Mouse (Mus musculus): ENCODE results near the gene Kank3. TPM values are rescaled to one million over a fixed set of nuclear protein-coding genes. Genes with fewer than 3 reads are reported as not detected.

The Kank3 gene
- total RNA-seq, 2 experiments from 2014 or later, result 37.9 to 38.2 TPM

DNA sequence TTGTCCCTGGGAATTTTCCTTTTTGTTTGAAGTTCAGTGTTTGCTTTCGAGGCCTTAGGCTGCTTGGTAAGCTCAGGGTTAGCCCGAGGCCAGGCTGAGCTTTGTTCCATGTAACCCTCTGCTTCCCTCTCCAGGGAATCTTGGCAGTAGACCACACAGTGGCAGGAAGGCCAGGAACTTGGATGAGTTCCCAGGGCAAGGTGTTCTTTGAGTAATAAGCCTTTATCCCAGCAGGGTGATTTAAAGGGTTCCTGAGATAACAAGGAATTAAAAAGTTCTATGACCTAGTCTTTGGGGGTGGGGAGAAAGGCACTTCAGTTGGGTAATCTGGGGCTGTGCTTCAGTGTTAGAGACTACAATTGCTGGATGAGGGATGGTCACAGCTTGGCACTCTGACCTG lies 18.6 kb downstream of the Kank3 start:
- intact Hi-C loops (cut with DNase I), result no loop called here
- DNase-seq (ENCODE audit: extremely low spot score in 1 of 2, low spot score in 2 of 2), result peak in 1 of 2 experiments; percentile 86

DNA sequence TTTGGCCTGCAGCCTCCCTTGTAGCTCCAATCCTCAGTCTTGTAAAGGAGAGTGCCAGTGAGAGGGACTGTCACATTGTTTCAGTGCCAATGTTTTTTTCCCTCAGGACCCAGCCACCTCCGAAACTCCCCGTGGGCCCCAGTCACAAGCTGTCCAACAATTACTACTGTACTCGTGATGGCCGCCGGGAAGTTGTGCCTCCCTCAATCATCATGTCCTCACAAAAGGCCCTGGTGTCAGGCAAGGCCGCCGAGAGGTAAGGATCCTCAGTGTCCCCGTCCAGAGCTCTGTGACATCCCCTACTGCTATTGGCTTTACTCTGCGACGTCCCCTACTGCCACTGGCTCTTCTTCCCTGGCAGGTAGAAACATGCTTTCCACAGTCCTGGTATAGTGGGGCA lies 19.2 kb downstream of the Kank3 start:
- intact Hi-C loops (cut with DNase I), result no loop called here
- peak in 1 of 2 experiments; percentile 34 for DNase-seq (ENCODE audit: extremely low spot score in 1 of 2, low spot score in 2 of 2)

DNA sequence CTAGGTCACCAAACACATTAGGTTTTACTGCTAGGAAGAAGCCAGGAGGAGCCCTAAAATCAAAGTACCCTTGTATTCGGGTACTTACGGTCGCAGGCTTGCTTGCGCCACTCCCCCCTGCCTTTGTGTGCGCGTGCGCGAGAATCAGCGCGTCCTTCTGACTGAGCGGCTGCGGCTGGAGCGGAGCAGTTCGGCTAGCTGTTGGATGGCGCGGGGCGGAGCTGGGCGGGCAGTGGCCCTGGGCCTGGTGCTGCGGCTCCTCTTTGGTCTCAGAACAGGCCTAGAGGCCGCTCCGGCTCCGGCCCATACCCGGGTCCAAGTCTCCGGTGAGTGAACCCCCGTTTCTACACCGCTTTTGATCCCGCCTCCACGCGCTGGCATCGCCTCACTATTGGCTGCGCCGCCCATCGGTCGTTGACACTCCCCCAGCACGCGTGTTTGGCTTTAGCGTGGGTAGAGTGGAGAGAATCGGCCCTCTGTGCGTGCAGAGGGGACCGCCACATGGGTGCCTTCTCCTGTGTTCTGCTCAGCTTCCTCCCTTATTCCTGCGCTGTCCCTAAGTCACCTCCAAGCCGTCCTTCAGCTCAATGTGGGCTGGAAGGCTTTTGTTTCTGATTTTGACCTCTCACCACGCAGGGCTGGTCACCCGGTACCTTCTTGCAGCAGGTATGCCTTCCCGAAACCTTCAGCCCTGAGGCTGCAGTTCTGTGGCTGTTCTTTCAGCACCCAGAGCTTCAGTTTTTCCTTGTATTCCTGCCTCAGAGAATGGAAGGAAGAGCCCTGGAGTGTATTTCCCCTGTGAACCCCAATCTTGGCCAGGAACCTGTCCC lies 32.9 kb downstream of the Kank3 start, which contains the start of gene Cd320:
Gene Cd320, plus strand, starts transcription at position 126 of the 830 bp plus-strand sequence.
- DNase-seq (ENCODE audit: extremely low spot score in 1 of 2, low spot score in 2 of 2), result peak; percentile 86 to 94
- intact Hi-C loops (cut with DNase I), result no loop called here

DNA sequence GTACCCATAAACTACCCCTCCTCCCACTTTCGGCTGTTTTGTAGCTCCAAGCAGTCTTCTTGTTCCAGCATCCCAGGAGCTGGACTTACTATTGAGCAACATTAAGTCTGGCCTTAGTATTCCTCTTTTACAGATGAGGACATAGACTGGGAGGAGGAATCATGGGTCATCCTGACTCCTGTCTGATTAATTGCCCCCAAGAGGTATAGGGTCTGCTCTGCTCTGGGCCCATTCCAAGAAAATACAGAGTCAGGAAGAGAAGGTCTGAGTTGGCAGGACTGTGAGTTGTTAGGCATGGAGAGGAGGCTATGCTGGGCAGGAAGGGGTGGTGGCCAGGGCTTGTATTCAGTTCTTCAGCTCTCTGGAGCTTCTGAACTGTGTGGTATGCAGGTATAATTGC lies 33.9 kb downstream of the Kank3 start:
- intact Hi-C loops (cut with DNase I), result no loop called here

DNA sequence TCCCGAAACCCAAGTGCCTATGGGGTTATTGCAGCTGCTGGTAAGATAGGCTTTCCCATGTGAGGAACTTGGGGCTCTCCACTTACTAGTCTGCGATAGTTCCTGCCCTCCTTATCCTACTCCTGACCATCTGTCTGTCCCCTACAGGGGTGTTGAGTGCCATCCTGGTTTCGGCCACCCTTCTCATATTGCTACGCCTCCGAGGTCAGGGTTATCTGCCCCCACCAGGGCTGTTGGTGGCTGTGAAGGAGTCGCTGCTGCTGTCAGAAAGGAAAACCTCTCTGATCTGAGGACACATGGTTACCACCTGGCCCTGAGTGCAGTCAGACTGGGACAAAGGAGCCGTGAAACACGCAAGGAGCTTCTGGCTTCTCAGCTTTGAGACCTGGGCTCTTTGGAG lies 37.8 kb downstream of the Kank3 start:
- intact Hi-C loops (cut with DNase I), result no loop called here
- DNase-seq (ENCODE audit: extremely low spot score in 1 of 2, low spot score in 2 of 2), result no peak

More for the DNA sequence above, 33.9 kb downstream of the Kank3 start:
- DNase-seq (ENCODE audit: extremely low spot score in 1 of 2, low spot score in 2 of 2), result no peak

DNA sequence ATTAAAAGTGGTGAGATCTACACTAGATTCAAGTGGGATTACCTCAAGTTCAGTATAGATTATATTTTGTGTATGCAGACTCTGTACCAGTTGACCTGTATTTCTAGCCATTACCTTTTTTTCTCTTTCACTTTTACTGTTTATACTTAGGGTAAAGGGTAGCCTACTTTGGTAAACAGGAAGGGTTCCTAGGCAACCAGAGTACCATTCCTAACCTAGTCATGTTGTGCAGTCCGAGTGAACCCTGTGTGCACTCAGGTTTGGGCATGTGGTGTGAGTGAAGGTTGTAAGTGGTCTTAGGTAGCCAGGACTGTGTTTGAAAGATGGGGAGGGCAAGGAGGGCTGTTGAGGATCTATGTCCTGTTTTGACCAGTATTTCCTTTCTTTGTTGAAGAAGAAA lies 41.0 kb downstream of the Kank3 start:
- intact Hi-C loops (cut with DNase I), result no loop called here
- no peak for DNase-seq (ENCODE audit: extremely low spot score in 1 of 2, low spot score in 2 of 2)

DNA sequence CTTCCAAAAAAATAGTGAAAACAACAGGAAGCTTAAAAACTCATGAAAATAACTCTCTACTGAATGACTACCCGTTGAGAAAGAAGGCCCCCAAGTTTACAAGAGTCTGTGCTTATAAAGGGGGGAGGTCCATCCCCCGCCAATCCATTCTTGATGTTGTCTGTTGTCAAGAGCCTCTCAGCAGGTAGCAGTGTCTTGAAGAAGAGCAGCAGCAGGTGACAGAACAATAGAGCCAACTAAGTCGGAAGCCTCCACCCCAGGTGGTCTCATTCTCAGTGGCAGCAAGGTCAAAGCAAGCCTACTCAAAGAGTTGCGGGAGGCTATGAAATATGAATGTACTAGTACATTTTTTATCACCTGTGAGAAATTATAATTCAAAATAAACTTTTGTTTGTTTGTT lies 47.5 kb downstream of the Kank3 start:
- intact Hi-C loops (cut with DNase I), result no loop called here
- no peak for DNase-seq (ENCODE audit: extremely low spot score in 1 of 2, low spot score in 2 of 2)

DNA sequence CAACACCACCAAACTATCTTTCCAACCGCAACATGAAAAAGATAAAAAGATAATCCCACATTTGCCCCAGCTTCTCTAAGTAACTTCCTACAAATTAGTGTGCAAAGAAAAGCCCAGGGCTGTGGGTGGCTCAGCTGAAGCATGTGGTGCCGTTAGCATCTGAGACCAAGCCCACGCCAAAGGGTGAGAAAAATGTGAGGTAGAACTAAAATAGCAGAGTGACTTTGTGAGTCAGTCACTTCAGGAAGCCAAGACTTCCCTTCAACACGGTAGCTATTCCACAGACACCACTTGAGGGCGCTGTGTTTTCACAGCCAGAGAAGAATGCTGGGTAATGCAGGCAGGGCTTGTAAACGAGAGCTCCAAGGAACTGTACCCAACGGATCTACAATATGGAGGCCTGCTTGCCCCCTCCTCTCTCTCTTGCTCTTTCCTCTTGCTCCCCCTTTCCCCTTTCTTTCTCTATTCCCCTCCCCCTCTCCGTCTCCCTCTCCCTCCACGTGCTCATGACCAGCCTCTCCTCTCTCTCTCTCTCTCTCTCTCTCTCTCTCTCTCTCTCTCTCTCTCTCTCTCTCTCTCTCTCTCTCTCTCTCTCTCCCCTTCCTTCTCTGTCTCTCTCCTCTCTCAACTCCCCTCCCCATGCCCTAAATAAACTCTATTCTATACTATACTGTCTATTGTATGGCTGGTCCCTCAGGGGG lies 55.2 kb downstream of the Kank3 start:
- intact Hi-C loops (cut with DNase I), result no loop called here
- DNase-seq (ENCODE audit: extremely low spot score in 1 of 2, low spot score in 2 of 2), result peak; percentile 68 to 79

Other genes starting within 250 kb of the Kank3 start
- 10 to 100 TPM; 46.5 to 47.5 TPM for gene Zfp414, start 181.4 kb upstream of the Kank3 start, total RNA-seq (2021)
- under 1 TPM; 0.26 to 0.47 TPM for gene Pram1, start 172.5 kb upstream of the Kank3 start, total RNA-seq (2021)
- 100 to 1,000 TPM; 113 to 115 TPM for gene Hnrnpm, start 123.7 kb upstream of the Kank3 start, total RNA-seq (2021)
- 10 to 100 TPM; 81.5 to 82.1 TPM for gene March2, start 91.8 kb upstream of the Kank3 start, total RNA-seq (2021)
- 100 to 1,000 TPM; 336 to 350 TPM for gene Rab11b, start 50.0 kb upstream of the Kank3 start, total RNA-seq (2021)
- 1 to 10 TPM; 5.2 to 9.1 TPM for gene Angptl4, start 28.7 kb upstream of the Kank3 start, total RNA-seq (2021)
- 100 to 1,000 TPM; 861 to 875 TPM for gene Rps28, start 14.0 kb downstream of the Kank3 start, total RNA-seq (2021)
- 100 to 1,000 TPM; 225 to 228 TPM for gene Ndufa7, start 14.1 kb downstream of the Kank3 start, total RNA-seq (2021)
- 10 to 100 TPM; 24.1 to 26.4 TPM for gene Cd320, start 32.6 kb downstream of the Kank3 start, total RNA-seq (2021)
- not detected for gene Gm7029, start 63.3 kb downstream of the Kank3 start, total RNA-seq (2021)
- gene Kifc1, start 80.1 kb downstream of the Kank3 start, total RNA-seq (2021), result 1 to 10 TPM; 3.9 to 7.1 TPM
- 1 to 10 TPM; 1.2 TPM for gene Platr17, start 94.6 kb downstream of the Kank3 start, total RNA-seq (2021)
- 10 to 100 TPM; 26.5 to 28.1 TPM for gene Daxx, start 98.9 kb downstream of the Kank3 start, total RNA-seq (2021)
- 10 to 100 TPM; 33.0 to 34.7 TPM for gene Tapbp, start 105.4 kb downstream of the Kank3 start, total RNA-seq (2021)
- gene Zbtb22, start 105.4 kb downstream of the Kank3 start, total RNA-seq (2021), result 10 to 100 TPM; 35.0 to 35.8 TPM
- 10 to 100 TPM; 67.1 to 68.4 TPM for gene Rgl2, start 119.0 kb downstream of the Kank3 start, total RNA-seq (2021)
- 10 to 100 TPM; 89.2 to 96.1 TPM for gene Pfdn6, start 129.8 kb downstream of the Kank3 start, total RNA-seq (2021)
- gene Wdr46, start 130.1 kb downstream of the Kank3 start, total RNA-seq (2021), result 10 to 100 TPM; 20.5 to 20.9 TPM
- 1 to 10 TPM; 5.2 to 9.8 TPM for gene B3galt4, start 141.0 kb downstream of the Kank3 start, total RNA-seq (2021)
- gene Vps52, start 145.3 kb downstream of the Kank3 start, total RNA-seq (2021), result 10 to 100 TPM; 71.3 to 77.5 TPM
- gene Rps18, start 145.5 kb downstream of the Kank3 start, total RNA-seq (2021), result 100 to 1,000 TPM; 440 to 443 TPM
- gene H2-K1, start 189.8 kb downstream of the Kank3 start, total RNA-seq (2021), result 10 to 100 TPM; 10.6 to 11.8 TPM
- 10 to 100 TPM; 23.2 to 24.9 TPM for gene Ring1, start 214.2 kb downstream of the Kank3 start, total RNA-seq (2021)
- 10 to 100 TPM; 29.7 to 32.0 TPM for gene H2-Ke6, start 217.5 kb downstream of the Kank3 start, total RNA-seq (2021)
- 100 to 1,000 TPM in 1 of 2 experiments, 10 to 100 TPM in 1; 90.7 to 101 TPM for gene Slc39a7, start 221.2 kb downstream of the Kank3 start, total RNA-seq (2021)
- 10 to 100 TPM; 74.8 to 78.7 TPM for gene Rxrb, start 221.3 kb downstream of the Kank3 start, total RNA-seq (2021)
- gene Col11a2, start 228.9 kb downstream of the Kank3 start, total RNA-seq (2021), result 10 to 100 TPM; 12.2 to 14.3 TPM